Mouse (Mus musculus): ENCODE results near the gene Rpl36. TPM values are rescaled to one million over a fixed set of nuclear protein-coding genes. Genes with fewer than 3 reads are reported as not detected.

Rpl36 gene
- polyA plus RNA-seq (2014; fragmentation: Nextera tagmentation; extraction: Ambion mirVana), result 1,005 and 1,263 TPM in 2 replicates

GRCm38 (mm10) chr17:56613236-56613844 lies at the start of gene Rpl36:
Rpl36 (plus strand) TSS chr17:56613416.
- Histone ChIP-seq H3K36me3 (replicated peaks; ENCODE audit: control insufficient read depth, insufficient read depth) (peaks cover 39% of the 10 kb centered on the region), H3K9ac (peak within 1 kb of the TSS; percentile 69), H3K4me3 (replicated peaks; ENCODE audit: low read length) (peak within 1 kb of the TSS; percentile 74), H3K4me2 (replicated peaks) (peak within 1 kb of the TSS; percentile 60), H3K27me3 (ENCODE audit: control insufficient read depth, insufficient read depth, low read length) (no peaks in the 10 kb centered on the region), H3K4me1 (replicated peaks; ENCODE audit: control insufficient read depth, insufficient read depth, low read length) (peaks cover 24% of the 10 kb centered on the region), H3K27ac (peak within 1 kb of the TSS; percentile 91), H3K9me3 (ENCODE audit: control insufficient read depth, low read length) (no peaks in the 10 kb centered on the region)
- ATAC-seq (ENCODE audit: low FRiP score), result peak; percentile 74
- peak; percentile 98 for DNase-seq (ENCODE audit: low spot score)
- WGBS, result under 1% methylated on average over 52 of the region's 52 CpGs

DNA sequence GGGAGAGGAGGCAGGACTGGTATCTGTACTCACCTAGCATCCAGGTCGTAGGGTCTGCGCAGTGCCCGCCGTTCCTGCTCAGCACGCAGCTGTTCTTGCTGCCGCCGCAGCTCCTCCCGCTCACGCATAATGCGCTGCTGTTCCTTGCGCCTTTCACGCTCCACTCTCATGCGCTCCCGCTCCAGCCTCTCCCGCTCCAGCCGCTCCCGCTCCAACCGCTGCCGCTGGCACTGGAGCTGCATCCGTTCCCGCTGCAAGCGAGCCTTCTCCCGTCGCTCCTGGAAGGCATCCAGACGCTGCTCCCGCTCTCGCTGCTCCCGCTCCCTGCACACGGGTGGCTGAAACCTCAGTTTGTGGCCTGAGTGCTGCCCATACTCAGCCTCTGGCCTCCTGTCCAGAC lies 46.9 kb upstream of the Rpl36 start:
- H3K9me3 ChIP-seq (ENCODE audit: control insufficient read depth, low read length), result no peaks in the 10 kb centered on the region
- H3K27me3 ChIP-seq (ENCODE audit: control insufficient read depth, insufficient read depth, low read length), result no peaks in the 10 kb centered on the region
- H3K4me1 ChIP-seq (replicated peaks; ENCODE audit: control insufficient read depth, insufficient read depth, low read length), result no peaks in the 10 kb centered on the region
- no peak overlapping the region for H3K4me3 ChIP-seq (replicated peaks; ENCODE audit: low read length)
- no peak for ATAC-seq (ENCODE audit: low FRiP score)
- H3K36me3 ChIP-seq (replicated peaks; ENCODE audit: control insufficient read depth, insufficient read depth), result peaks cover 100% of the 10 kb centered on the region
- DNase-seq (ENCODE audit: low spot score), result no peak
- no peak overlapping the region for H3K4me2 ChIP-seq (replicated peaks)
- WGBS, result 97% methylated on average over 29 of the region's 29 CpGs
- H3K9ac ChIP-seq, result no peak overlapping the region
- no peak overlapping the region for H3K27ac ChIP-seq

DNA sequence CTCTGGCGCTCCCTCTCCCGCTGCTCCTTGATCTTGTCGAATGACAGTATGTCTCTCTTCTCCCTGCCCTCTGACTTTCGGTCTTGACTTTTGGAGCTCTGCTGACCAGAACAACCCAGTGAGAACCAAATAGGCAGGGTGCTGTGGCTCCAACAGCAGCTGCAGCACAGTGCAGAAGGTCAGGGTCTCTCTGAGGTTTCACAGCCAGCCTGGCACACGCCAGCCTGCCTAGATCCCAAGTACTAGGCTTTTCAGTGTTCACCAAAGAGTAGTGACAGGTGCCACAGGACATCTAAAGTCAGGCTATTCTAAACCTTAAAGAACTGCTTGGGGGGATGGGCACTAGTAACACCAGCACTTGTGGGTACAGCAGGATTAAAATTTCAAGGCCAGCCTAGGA lies 46.3 kb upstream of the Rpl36 start:
- H3K9ac ChIP-seq, result no peak overlapping the region
- DNase-seq (ENCODE audit: low spot score) (no peak), ATAC-seq (ENCODE audit: low FRiP score) (no peak)
- H3K4me2 ChIP-seq (replicated peaks), result no peak overlapping the region
- WGBS, result 90% methylated on average over 5 of the region's 5 CpGs
- H3K4me1 ChIP-seq (replicated peaks; ENCODE audit: control insufficient read depth, insufficient read depth, low read length), result no peaks in the 10 kb centered on the region
- no peak overlapping the region for H3K27ac ChIP-seq
- peaks cover 100% of the 10 kb centered on the region for H3K36me3 ChIP-seq (replicated peaks; ENCODE audit: control insufficient read depth, insufficient read depth)
- no peaks in the 10 kb centered on the region for H3K9me3 ChIP-seq (ENCODE audit: control insufficient read depth, low read length)
- H3K4me3 ChIP-seq (replicated peaks; ENCODE audit: low read length), result no peak overlapping the region
- H3K27me3 ChIP-seq (ENCODE audit: control insufficient read depth, insufficient read depth, low read length), result no peaks in the 10 kb centered on the region

DNA sequence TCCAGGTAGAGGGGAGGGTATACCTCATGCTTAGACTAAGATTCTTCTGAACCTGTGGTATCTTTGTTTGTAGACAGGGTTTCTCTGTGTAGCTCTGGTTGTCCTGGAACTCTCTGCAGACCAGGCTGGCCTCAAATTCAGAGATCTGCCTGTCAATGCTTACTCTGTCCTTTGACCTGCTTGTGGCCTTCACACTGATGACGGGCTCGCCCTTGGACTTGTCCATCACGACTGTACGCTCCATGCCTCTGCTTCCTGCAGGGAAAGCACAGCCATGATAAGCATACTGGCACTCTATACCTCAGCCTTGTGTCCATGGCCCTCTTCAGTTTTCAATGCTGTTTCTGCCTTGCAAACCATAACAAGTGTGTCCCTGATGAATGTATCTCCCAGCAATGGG lies 45.8 kb upstream of the Rpl36 start:
- H3K9me3 ChIP-seq (ENCODE audit: control insufficient read depth, low read length), result no peaks in the 10 kb centered on the region
- H3K9ac ChIP-seq, result no peak overlapping the region
- DNase-seq (ENCODE audit: low spot score), result no peak
- no peak for ATAC-seq (ENCODE audit: low FRiP score)
- H3K4me1 ChIP-seq (replicated peaks; ENCODE audit: control insufficient read depth, insufficient read depth, low read length), result no peaks in the 10 kb centered on the region
- H3K36me3 ChIP-seq (replicated peaks; ENCODE audit: control insufficient read depth, insufficient read depth), result peaks cover 100% of the 10 kb centered on the region
- H3K27me3 ChIP-seq (ENCODE audit: control insufficient read depth, insufficient read depth, low read length), result no peaks in the 10 kb centered on the region
- H3K4me2 ChIP-seq (replicated peaks), result no peak overlapping the region
- no peak overlapping the region for H3K27ac ChIP-seq
- WGBS, result 99% methylated on average over 4 of the region's 4 CpGs
- no peak overlapping the region for H3K4me3 ChIP-seq (replicated peaks; ENCODE audit: low read length)

DNA sequence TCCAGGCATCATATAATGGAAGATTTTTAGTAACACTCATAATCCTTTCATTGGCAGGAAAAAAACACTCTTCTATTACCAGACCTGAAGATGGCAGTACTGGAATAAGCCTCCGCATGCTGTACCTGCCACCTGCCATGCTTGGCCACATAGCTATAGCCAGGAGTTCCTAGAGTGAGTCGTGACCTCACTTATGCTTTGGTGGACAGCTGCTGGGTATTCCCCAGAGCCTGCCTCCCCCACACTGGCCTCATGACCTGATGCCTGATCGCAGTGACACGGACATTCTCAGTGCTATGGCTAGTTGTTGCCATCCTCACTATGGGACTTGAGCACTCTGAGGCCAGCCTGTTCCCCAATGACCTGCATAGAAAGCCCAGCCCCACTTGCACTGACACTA lies 42.9 kb upstream of the Rpl36 start:
- WGBS, result 91% methylated on average over 4 of the region's 4 CpGs
- no peak for DNase-seq (ENCODE audit: low spot score)
- H3K36me3 ChIP-seq (replicated peaks; ENCODE audit: control insufficient read depth, insufficient read depth), result peaks cover 98% of the 10 kb centered on the region
- H3K27ac ChIP-seq, result no peak overlapping the region
- H3K9me3 ChIP-seq (ENCODE audit: control insufficient read depth, low read length), result no peaks in the 10 kb centered on the region
- no peaks in the 10 kb centered on the region for H3K27me3 ChIP-seq (ENCODE audit: control insufficient read depth, insufficient read depth, low read length)
- no peak for ATAC-seq (ENCODE audit: low FRiP score)
- H3K4me2 ChIP-seq (replicated peaks), result no peak overlapping the region
- H3K4me1 ChIP-seq (replicated peaks; ENCODE audit: control insufficient read depth, insufficient read depth, low read length), result no peaks in the 10 kb centered on the region
- H3K9ac ChIP-seq, result no peak overlapping the region
- no peak overlapping the region for H3K4me3 ChIP-seq (replicated peaks; ENCODE audit: low read length)

- ATAC-seq (ENCODE audit: low FRiP score), result no peak
- no peak overlapping the region for H3K9ac ChIP-seq
These were observed 41.1 kb upstream of the Rpl36 start for GRCm38 (mm10) chr17:56572154-56572553.

DNA sequence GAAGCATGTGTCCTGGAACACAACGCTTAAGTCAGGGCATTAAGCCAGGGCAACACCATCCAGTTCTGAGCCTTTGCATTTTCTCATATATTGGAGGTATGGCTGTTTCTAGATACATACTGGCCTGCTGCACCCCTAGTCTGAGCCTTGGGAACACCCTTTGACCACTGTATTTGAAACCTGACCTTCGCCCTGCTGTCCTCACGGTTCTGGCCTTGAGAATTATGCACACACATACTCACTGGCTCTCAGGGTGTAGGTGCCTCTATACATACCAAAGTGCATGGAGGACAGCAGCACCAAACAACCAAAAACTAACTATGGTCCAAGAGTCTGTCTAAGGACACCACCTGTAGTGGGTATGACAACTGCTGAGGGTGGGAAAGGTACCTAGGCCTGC lies 40.3 kb upstream of the Rpl36 start:
- H3K9me3 ChIP-seq (ENCODE audit: control insufficient read depth, low read length), result no peaks in the 10 kb centered on the region
- H3K27ac ChIP-seq, result no peak overlapping the region
- H3K36me3 ChIP-seq (replicated peaks; ENCODE audit: control insufficient read depth, insufficient read depth), result peaks cover 91% of the 10 kb centered on the region
- WGBS, result 90% methylated on average over 3 of the region's 3 CpGs
- no peaks in the 10 kb centered on the region for H3K27me3 ChIP-seq (ENCODE audit: control insufficient read depth, insufficient read depth, low read length)
- no peak for DNase-seq (ENCODE audit: low spot score)
- no peak for ATAC-seq (ENCODE audit: low FRiP score)
- H3K9ac ChIP-seq, result no peak overlapping the region
- H3K4me2 ChIP-seq (replicated peaks), result no peak overlapping the region
- H3K4me3 ChIP-seq (replicated peaks; ENCODE audit: low read length), result no peak overlapping the region
- H3K4me1 ChIP-seq (replicated peaks; ENCODE audit: control insufficient read depth, insufficient read depth, low read length), result no peaks in the 10 kb centered on the region

More at GRCm38 (mm10) chr17:56572154-56572553, 41.1 kb upstream of the Rpl36 start:
- H3K9me3 ChIP-seq (ENCODE audit: control insufficient read depth, low read length), result no peaks in the 10 kb centered on the region
- no peak for DNase-seq (ENCODE audit: low spot score)
- H3K36me3 ChIP-seq (replicated peaks; ENCODE audit: control insufficient read depth, insufficient read depth), result peaks cover 91% of the 10 kb centered on the region
- no peaks in the 10 kb centered on the region for H3K27me3 ChIP-seq (ENCODE audit: control insufficient read depth, insufficient read depth, low read length)
- H3K27ac ChIP-seq, result peak overlapping the region; percentile 49; the same call in 1 of the 2 replicates
- H3K4me3 ChIP-seq (replicated peaks; ENCODE audit: low read length), result no peak overlapping the region
- 50% methylated on average over 1 of the region's 1 CpGs for WGBS
- no peaks in the 10 kb centered on the region for H3K4me1 ChIP-seq (replicated peaks; ENCODE audit: control insufficient read depth, insufficient read depth, low read length)
- no peak overlapping the region for H3K4me2 ChIP-seq (replicated peaks)

DNA sequence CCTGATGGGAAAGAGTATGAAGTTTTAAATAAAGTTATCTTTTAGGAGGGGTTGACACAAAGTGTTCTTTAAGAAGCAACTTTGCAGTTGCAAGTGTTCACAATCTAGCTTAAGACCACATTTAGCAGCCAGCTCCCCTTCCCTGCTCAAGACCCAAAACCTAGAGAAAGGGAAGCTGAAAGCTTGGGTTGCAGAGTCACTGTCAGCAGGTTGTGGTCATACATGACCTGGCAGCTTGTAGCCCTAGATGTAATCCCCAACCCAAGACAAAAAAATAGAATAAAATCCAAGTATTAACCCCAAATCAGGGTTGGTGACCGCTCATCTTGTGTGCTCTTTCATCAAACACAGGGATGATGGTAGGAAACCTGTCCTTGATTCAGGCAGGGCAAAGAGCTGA lies 30.1 kb upstream of the Rpl36 start:
- ATAC-seq (ENCODE audit: low FRiP score), result no peak
- H3K36me3 ChIP-seq (replicated peaks; ENCODE audit: control insufficient read depth, insufficient read depth), result peaks cover 63% of the 10 kb centered on the region
- DNase-seq (ENCODE audit: low spot score), result no peak

GRCm38 (mm10) chr17:56583611-56584256 lies 29.5 kb upstream of the Rpl36 start:
- Histone ChIP-seq H3K27ac (peak overlapping the region; percentile 95), H3K4me1 (replicated peaks; ENCODE audit: control insufficient read depth, insufficient read depth, low read length) (peaks cover 37% of the 10 kb centered on the region), H3K36me3 (replicated peaks; ENCODE audit: control insufficient read depth, insufficient read depth) (peaks cover 63% of the 10 kb centered on the region), H3K4me2 (replicated peaks) (peak overlapping the region; percentile 68), H3K9me3 (ENCODE audit: control insufficient read depth, low read length) (no peaks in the 10 kb centered on the region), H3K4me3 (replicated peaks; ENCODE audit: low read length) (peak overlapping the region; percentile 90), H3K9ac (peak overlapping the region; percentile 81), H3K27me3 (ENCODE audit: control insufficient read depth, insufficient read depth, low read length) (no peaks in the 10 kb centered on the region)
- DNase-seq (ENCODE audit: low spot score) (no peak), ATAC-seq (ENCODE audit: low FRiP score) (no peak)
- 4% methylated on average over 27 of the region's 33 CpGs for WGBS

More for the DNA sequence above, 30.1 kb upstream of the Rpl36 start:
- 0 out of 2 replicates have a peak overlapping the region, but pooled peaks have one; percentile 95 for H3K27ac ChIP-seq
- 84% methylated on average over 1 of the region's 1 CpGs for WGBS
- peak overlapping the region; percentile 90 for H3K4me3 ChIP-seq (replicated peaks; ENCODE audit: low read length)
- H3K27me3 ChIP-seq (ENCODE audit: control insufficient read depth, insufficient read depth, low read length), result no peaks in the 10 kb centered on the region
- H3K4me2 ChIP-seq (replicated peaks), result peak overlapping the region; percentile 68
- H3K9me3 ChIP-seq (ENCODE audit: control insufficient read depth, low read length), result no peaks in the 10 kb centered on the region
- H3K4me1 ChIP-seq (replicated peaks; ENCODE audit: control insufficient read depth, insufficient read depth, low read length), result peaks cover 37% of the 10 kb centered on the region
- peak overlapping the region; percentile 81 for H3K9ac ChIP-seq

Data from hindbrain, embryonic 14.5 days (tissue).